Comparison of ENCODE assay signal across 15 mouse cellular contexts in the genomic region with DNA sequence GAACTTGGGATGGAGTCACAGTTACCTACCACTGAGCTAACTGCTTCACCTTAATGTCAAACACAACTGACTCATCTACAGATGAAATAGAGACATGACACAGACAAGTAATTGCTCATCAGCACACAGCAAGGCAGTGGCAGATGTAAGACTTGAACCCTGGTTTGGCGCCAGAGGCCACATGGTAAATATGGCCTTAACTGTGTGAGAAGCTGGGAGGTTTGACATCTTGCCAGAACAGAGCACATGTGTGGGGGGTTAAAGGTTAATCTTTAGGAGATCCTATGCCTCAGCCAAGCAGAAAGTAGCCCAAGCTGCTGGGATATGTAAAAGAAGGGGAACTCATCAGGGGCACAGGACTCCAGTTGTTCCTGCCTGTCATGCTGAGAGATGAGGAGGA.
"Had no signal": no experiment of that assay in that cellular context is flagged by ENCODE, and none has a peak within 500 bp of the region (broad histone marks: within the 10 kb centered on the region; RNA-seq: fewer than 3 reads in every experiment).

No protein-coding gene starts in this region.

- DNase-seq: kidney, adult 11 months; kidney, adult 9 months; kidney, postnatal 36 days; layer of hippocampus, adult 9-11 months; layer of hippocampus, postnatal 36 days; lung, postnatal 14 days; spleen, adult 18-20 months; thymus, adult 18-20 months; thymus, postnatal 14 days had no signal

- H3K27ac ChIP-seq: kidney, postnatal 0 days; limb, embryonic 15.5 days; liver, embryonic 12.5 days; lung, embryonic 15.5 days; midbrain, embryonic 12.5 days had no signal

- H3K4me3 ChIP-seq: limb, embryonic 15.5 days; liver, embryonic 12.5 days; lung, embryonic 15.5 days; midbrain, embryonic 12.5 days had no signal

- H3K27me3 ChIP-seq: limb, embryonic 15.5 days; liver, embryonic 12.5 days; lung, embryonic 15.5 days; midbrain, embryonic 12.5 days had no signal

- H3K9me3 ChIP-seq: limb, embryonic 15.5 days; lung, embryonic 15.5 days; midbrain, embryonic 12.5 days had no signal

- H3K9ac ChIP-seq: limb, embryonic 15.5 days; liver, embryonic 12.5 days; lung, embryonic 15.5 days; midbrain, embryonic 12.5 days had no signal

- ATAC-seq: liver, embryonic 12.5 days; midbrain, embryonic 16.5 days had no signal

- H3K36me3 ChIP-seq: limb, embryonic 15.5 days; liver, embryonic 12.5 days; lung, embryonic 15.5 days; midbrain, embryonic 12.5 days had no signal

- H3K4me2 ChIP-seq: limb, embryonic 15.5 days; liver, embryonic 12.5 days; lung, embryonic 15.5 days; midbrain, embryonic 12.5 days had no signal

- H3K4me1 ChIP-seq: limb, embryonic 15.5 days; liver, embryonic 12.5 days; lung, embryonic 15.5 days had no signal
